Mouse (Mus musculus) bone marrow, adult 2 months (tissue): ENCODE measurements around the gene Gm40460.
"Not testable (repeated sequence)": the region's sequence is repeated elsewhere in the genome, so short reads cannot be mapped to it uniquely, and the experiment has no call there.

Experiments used
- CTCF ChIP-seq: fragments of 200-500 bp; IDR thresholded peaks from 2 replicates; pipeline ENCODE4 v1.5.1; 2011; ENCODE audit warnings: low read length, control low read depth; ENCODE audit not compliant: control insufficient read depth, insufficient read depth
- POLR2A ChIP-seq: fragments of 200-500 bp; IDR thresholded peaks from 2 replicates; pipeline ENCODE4 v1.6.1; 2011; ENCODE audit warnings: low read depth, mild to moderate bottlenecking, control low read depth, low read length, borderline replicate concordance; ENCODE audit not compliant: control insufficient read depth

DNA sequence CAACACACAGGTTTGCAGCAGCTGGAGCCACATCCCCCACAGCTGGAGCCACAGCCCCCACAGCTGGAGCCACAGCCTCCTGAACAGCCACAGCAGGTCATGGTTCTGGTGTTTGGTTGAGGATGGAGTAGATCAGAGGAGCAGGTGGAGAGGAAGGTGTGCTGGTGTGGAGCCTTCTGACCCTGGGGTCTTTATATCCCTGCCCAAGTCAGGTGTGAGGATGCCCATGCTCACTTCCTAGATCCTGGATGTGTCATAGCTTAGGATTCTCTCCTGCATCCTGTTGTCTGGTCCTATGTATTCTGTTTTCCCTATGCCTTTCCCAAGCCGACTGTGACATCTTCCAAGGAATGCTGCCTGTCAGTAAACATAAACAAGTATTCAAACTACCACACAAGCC is 17.4 kb upstream of the Gm40460 start, which contains the start of gene Gm2431:
- not testable (repeated sequence) for TF ChIP-seq CTCF, POLR2A
